Mouse (Mus musculus): Measurements from ENCODE around the gene Vmn1r231. TPM values are rescaled to one million over a fixed set of nuclear protein-coding genes. Genes with fewer than 3 reads are reported as not detected.

The Vmn1r231 gene
- not detected in 2 replicates for polyA plus RNA-seq (2015; fragmentation: Nextera tagmentation; extraction: Ambion mirVana)

GRCm38 (mm10) chr17:20904991-20905390 is at the start of gene Vmn1r231:
Vmn1r231 (minus strand) TSS chr17:20905091.
- no peaks in the 10 kb centered on the region for H3K4me1 ChIP-seq (ENCODE audit: insufficient read depth, low read length)
- H3K27me3 ChIP-seq (ENCODE audit: insufficient read depth, low read length): no peaks in the 10 kb centered on the region
- H3K9me3 ChIP-seq (ENCODE audit: low read length): no peaks in the 10 kb centered on the region
- ATAC-seq (ENCODE audit: low FRiP score, low TSS enrichment): no peak
- H3K36me3 ChIP-seq (ENCODE audit: insufficient read depth, low read length): no peaks in the 10 kb centered on the region
- WGBS: 56% methylated on average over 2 of the region's 2 CpGs
- no peak within 1 kb of the TSS for H3K4me3 ChIP-seq (ENCODE audit: low read length)
- no peak within 1 kb of the TSS for H3K27ac ChIP-seq (ENCODE audit: low read length)
- H3K9ac ChIP-seq (replicated peaks; ENCODE audit: low read length): no peak within 1 kb of the TSS
- H3K4me2 ChIP-seq (replicated peaks; ENCODE audit: low read depth, low read length): no peak within 1 kb of the TSS

GRCm38 (mm10) chr17:20946636-20947035 is 41.7 kb upstream of the Vmn1r231 start:
- H3K4me3 ChIP-seq (ENCODE audit: low read length): peak overlapping the region; percentile 94
- H3K4me2 ChIP-seq (replicated peaks; ENCODE audit: low read depth, low read length): peak overlapping the region; percentile 82
- H3K4me1 ChIP-seq (ENCODE audit: insufficient read depth, low read length): peaks cover 12% of the 10 kb centered on the region
- H3K9ac ChIP-seq (replicated peaks; ENCODE audit: low read length): peak overlapping the region; percentile 95
- H3K36me3 ChIP-seq (ENCODE audit: insufficient read depth, low read length): peaks cover 3% of the 10 kb centered on the region
- no peak for ATAC-seq (ENCODE audit: low FRiP score, low TSS enrichment)
- H3K27ac ChIP-seq (ENCODE audit: low read length): no peak overlapping the region
- no peaks in the 10 kb centered on the region for H3K27me3 ChIP-seq (ENCODE audit: insufficient read depth, low read length)
- no peaks in the 10 kb centered on the region for H3K9me3 ChIP-seq (ENCODE audit: low read length)

- Histone ChIP-seq H3K4me3 (ENCODE audit: low read length) (peak overlapping the region; percentile 94), H3K27me3 (ENCODE audit: insufficient read depth, low read length) (no peaks in the 10 kb centered on the region), H3K4me1 (ENCODE audit: insufficient read depth, low read length) (peaks cover 12% of the 10 kb centered on the region), H3K9ac (replicated peaks; ENCODE audit: low read length) (peak overlapping the region; percentile 95), H3K27ac (ENCODE audit: low read length) (peak overlapping the region; percentile 98), H3K9me3 (ENCODE audit: low read length) (no peaks in the 10 kb centered on the region), H3K4me2 (replicated peaks; ENCODE audit: low read depth, low read length) (peak overlapping the region; percentile 82), H3K36me3 (ENCODE audit: insufficient read depth, low read length) (peaks cover under 1% of the 10 kb centered on the region; the same call in 1 of the 2 replicates)
- no peak for ATAC-seq (ENCODE audit: low FRiP score, low TSS enrichment)
- WGBS: under 1% methylated on average over 13 of the region's 13 CpGs
Observed at GRCm38 (mm10) chr17:20946026-20946565, 41.2 kb upstream of the Vmn1r231 start.

- H3K9me3 ChIP-seq (ENCODE audit: low read length): no peaks in the 10 kb centered on the region
- peak within 1 kb of the TSS; percentile 95 for H3K9ac ChIP-seq (replicated peaks; ENCODE audit: low read length)
- peak within 1 kb of the TSS; percentile 82 for H3K4me2 ChIP-seq (replicated peaks; ENCODE audit: low read depth, low read length)
- H3K4me1 ChIP-seq (ENCODE audit: insufficient read depth, low read length): peaks cover 12% of the 10 kb centered on the region
- peak within 1 kb of the TSS; percentile 94 for H3K4me3 ChIP-seq (ENCODE audit: low read length)
- WGBS: under 1% methylated on average over 69 of the region's 69 CpGs
- H3K27ac ChIP-seq (ENCODE audit: low read length): peak within 1 kb of the TSS; percentile 98
- H3K36me3 ChIP-seq (ENCODE audit: insufficient read depth, low read length): no peaks in the 10 kb centered on the region
- ATAC-seq (ENCODE audit: low FRiP score, low TSS enrichment): peak; percentile 99
- H3K27me3 ChIP-seq (ENCODE audit: insufficient read depth, low read length): no peaks in the 10 kb centered on the region
Observed at GRCm38 (mm10) chr17:20944985-20945891, 40.3 kb upstream of the Vmn1r231 start, which contains the start of gene Ppp2r1a. Ppp2r1a (plus strand) TSS chr17:20945311.

- Histone ChIP-seq H3K9me3 (ENCODE audit: low read length) (no peaks in the 10 kb centered on the region), H3K36me3 (ENCODE audit: insufficient read depth, low read length) (no peaks in the 10 kb centered on the region), H3K27ac (ENCODE audit: low read length) (peak overlapping the region; percentile 97), H3K4me2 (replicated peaks; ENCODE audit: low read depth, low read length) (peak overlapping the region; percentile 66), H3K27me3 (ENCODE audit: insufficient read depth, low read length) (no peaks in the 10 kb centered on the region), H3K4me3 (ENCODE audit: low read length) (peak overlapping the region; percentile 94), H3K4me1 (ENCODE audit: insufficient read depth, low read length) (peaks cover 12% of the 10 kb centered on the region), H3K9ac (replicated peaks; ENCODE audit: low read length) (peak overlapping the region; percentile 78)
- ATAC-seq (ENCODE audit: low FRiP score, low TSS enrichment): no peak
- WGBS: 53% methylated on average over 3 of the region's 3 CpGs
Observed at GRCm38 (mm10) chr17:20944226-20944625, 39.3 kb upstream of the Vmn1r231 start.

GRCm38 (mm10) chr17:20919614-20920013 is 14.7 kb upstream of the Vmn1r231 start, which contains the start of gene Vmn1r232:
Vmn1r232 (minus strand) TSS chr17:20919714.
- no peak within 1 kb of the TSS for H3K9ac ChIP-seq (replicated peaks; ENCODE audit: low read length)
- H3K4me1 ChIP-seq (ENCODE audit: insufficient read depth, low read length): no peaks in the 10 kb centered on the region
- no peak within 1 kb of the TSS for H3K4me3 ChIP-seq (ENCODE audit: low read length)
- H3K36me3 ChIP-seq (ENCODE audit: insufficient read depth, low read length): no peaks in the 10 kb centered on the region
- no peaks in the 10 kb centered on the region for H3K9me3 ChIP-seq (ENCODE audit: low read length)
- H3K27me3 ChIP-seq (ENCODE audit: insufficient read depth, low read length): no peaks in the 10 kb centered on the region
- H3K4me2 ChIP-seq (replicated peaks; ENCODE audit: low read depth, low read length): no peak within 1 kb of the TSS
- 55% methylated on average over 1 of the region's 1 CpGs for WGBS
- no peak within 1 kb of the TSS for H3K27ac ChIP-seq (ENCODE audit: low read length)
- no peak for ATAC-seq (ENCODE audit: low FRiP score, low TSS enrichment)

GRCm38 (mm10) chr17:20840144-20840543 is 64.7 kb downstream of the Vmn1r231 start, which contains the start of gene Vmn1r230:
Vmn1r230 (plus strand) TSS chr17:20840444.
- Histone ChIP-seq H3K36me3 (ENCODE audit: insufficient read depth, low read length) (no peaks in the 10 kb centered on the region), H3K4me3 (ENCODE audit: low read length) (no peak within 1 kb of the TSS), H3K9me3 (ENCODE audit: low read length) (no peaks in the 10 kb centered on the region), H3K27ac (ENCODE audit: low read length) (no peak within 1 kb of the TSS), H3K27me3 (ENCODE audit: insufficient read depth, low read length) (no peaks in the 10 kb centered on the region), H3K4me2 (replicated peaks; ENCODE audit: low read depth, low read length) (no peak within 1 kb of the TSS), H3K9ac (replicated peaks; ENCODE audit: low read length) (no peak within 1 kb of the TSS), H3K4me1 (ENCODE audit: insufficient read depth, low read length) (no peaks in the 10 kb centered on the region)
- no peak for ATAC-seq (ENCODE audit: low FRiP score, low TSS enrichment)
- WGBS: 15% methylated on average over 1 of the region's 1 CpGs

Other genes starting within 250 kb of the Vmn1r231 start
- gene Vmn1r226, start 222.2 kb downstream of the Vmn1r231 start, polyA plus RNA-seq (2015; fragmentation: Nextera tagmentation; extraction: Ambion mirVana): not detected in 2 replicates
- not detected in 2 replicates for gene Vmn1r227, start 175.2 kb downstream of the Vmn1r231 start, polyA plus RNA-seq (2015; fragmentation: Nextera tagmentation; extraction: Ambion mirVana)
- gene Vmn1r228, start 118.9 kb downstream of the Vmn1r231 start, polyA plus RNA-seq (2015; fragmentation: Nextera tagmentation; extraction: Ambion mirVana): not detected in 2 replicates
- gene Vmn1r229, start 93.5 kb downstream of the Vmn1r231 start, polyA plus RNA-seq (2015; fragmentation: Nextera tagmentation; extraction: Ambion mirVana): 0.01 TPM in 1 of 2 replicates, not detected in the other
- gene Vmn1r230, start 64.6 kb downstream of the Vmn1r231 start, polyA plus RNA-seq (2015; fragmentation: Nextera tagmentation; extraction: Ambion mirVana): not detected in 2 replicates
- not detected in 2 replicates for gene Vmn1r232, start 14.6 kb upstream of the Vmn1r231 start, polyA plus RNA-seq (2015; fragmentation: Nextera tagmentation; extraction: Ambion mirVana)
- 499 and 503 TPM in 2 replicates for gene Ppp2r1a, start 40.2 kb upstream of the Vmn1r231 start, polyA plus RNA-seq (2015; fragmentation: Nextera tagmentation; extraction: Ambion mirVana)
- gene Vmn1r233, start 91.4 kb upstream of the Vmn1r231 start, polyA plus RNA-seq (2015; fragmentation: Nextera tagmentation; extraction: Ambion mirVana): not detected in 2 replicates
- gene Zfp160, start 103.8 kb upstream of the Vmn1r231 start, polyA plus RNA-seq (2015; fragmentation: Nextera tagmentation; extraction: Ambion mirVana): 14.4 and 15.9 TPM in 2 replicates